Mouse (Mus musculus) skeletal muscle tissue, adult 2 months (tissue): ENCODE measurements at regions not wholly inside any gene's neighbourhood (a gene's known extent, or its start where the extent isn't known, plus 50 kb on each side); places are given as distances from the start of the nearest gene placed in this dataset.
A peak's percentile ranks its signal among the peaks of the same experiment; 100 is the strongest.

Experiments used
- DNase-seq: peaks from one replicate; pipeline ENCODE4 v3.0.0-alpha.2; 2012; ENCODE audit warnings: low read depth, low spot score

- no peak for DNase-seq
These were observed 79.8 kb upstream of the Tnik start for GRCm38 (mm10) chr3:28183061-28183762.

GRCm38 (mm10) chr3:28185518-28185917 is 77.5 kb upstream of the Tnik start:
- DNase-seq, result no peak

- no peak for DNase-seq
These were observed 77.1 kb upstream of the Tnik start for GRCm38 (mm10) chr3:28185918-28186317.

GRCm38 (mm10) chr3:28189371-28189770 is 73.6 kb upstream of the Tnik start:
- no peak for DNase-seq

- DNase-seq, result peak; percentile 47
These were observed 72.8 kb upstream of the Tnik start for GRCm38 (mm10) chr3:28190243-28190642.

- DNase-seq, result no peak
These were observed 68.5 kb upstream of the Tnik start for GRCm38 (mm10) chr3:28194388-28194970.

GRCm38 (mm10) chr3:28196786-28197185 is 66.2 kb upstream of the Tnik start:
- DNase-seq, result no peak

GRCm38 (mm10) chr3:28209304-28209703 is 53.7 kb upstream of the Tnik start:
- no peak for DNase-seq

GRCm38 (mm10) chr3:28210847-28211803 is 51.9 kb upstream of the Tnik start:
- DNase-seq, result no peak
